Mouse (Mus musculus) cortical plate, adult 2 months (tissue): ENCODE measurements at regions not wholly inside any gene's neighbourhood (a gene's known extent, or its start where the extent isn't known, plus 50 kb on each side); places are given as distances from the start of the nearest gene placed in this dataset.

Experiments used
- CTCF ChIP-seq: fragments of 200-500 bp; IDR thresholded peaks from 2 replicates; pipeline ENCODE4 v1.5.1; 2011; ENCODE audit warnings: mild to moderate bottlenecking, control low read depth, low read length; ENCODE audit not compliant: insufficient read depth; ENCODE audit errors: extremely low read depth
- POLR2A ChIP-seq: fragments of 200-500 bp; IDR thresholded peaks from 2 replicates; pipeline ENCODE4 v1.6.1; 2011; ENCODE audit warnings: mild to moderate bottlenecking, low read length, control low read depth; ENCODE audit not compliant: insufficient read depth; ENCODE audit errors: extremely low read depth

DNA sequence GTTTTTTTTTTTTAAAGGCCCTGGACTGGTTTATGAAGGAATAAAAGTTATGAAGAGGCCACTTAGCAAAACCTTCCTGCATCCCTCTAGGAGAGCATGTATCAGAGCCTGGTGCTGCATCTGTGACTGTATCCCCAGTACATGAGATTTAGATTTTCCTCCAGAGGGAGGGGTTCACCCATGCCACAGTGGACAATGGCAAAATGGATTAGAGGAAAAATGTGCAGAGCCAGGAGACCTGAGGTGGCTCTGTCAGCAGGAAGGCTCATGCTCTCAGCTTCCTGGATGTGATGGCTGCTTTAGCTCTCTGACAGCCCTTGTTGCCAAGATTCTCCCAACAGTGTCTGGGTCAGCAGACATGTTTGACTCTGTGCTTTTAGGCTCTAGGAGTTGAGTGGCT lies 298.2 kb downstream of the Eipr1 start:
- no peak for TF ChIP-seq POLR2A
- TF ChIP-seq CTCF, result no peak
